Mouse (Mus musculus): Measurements from ENCODE around the gene Dcaf15.

DNA sequence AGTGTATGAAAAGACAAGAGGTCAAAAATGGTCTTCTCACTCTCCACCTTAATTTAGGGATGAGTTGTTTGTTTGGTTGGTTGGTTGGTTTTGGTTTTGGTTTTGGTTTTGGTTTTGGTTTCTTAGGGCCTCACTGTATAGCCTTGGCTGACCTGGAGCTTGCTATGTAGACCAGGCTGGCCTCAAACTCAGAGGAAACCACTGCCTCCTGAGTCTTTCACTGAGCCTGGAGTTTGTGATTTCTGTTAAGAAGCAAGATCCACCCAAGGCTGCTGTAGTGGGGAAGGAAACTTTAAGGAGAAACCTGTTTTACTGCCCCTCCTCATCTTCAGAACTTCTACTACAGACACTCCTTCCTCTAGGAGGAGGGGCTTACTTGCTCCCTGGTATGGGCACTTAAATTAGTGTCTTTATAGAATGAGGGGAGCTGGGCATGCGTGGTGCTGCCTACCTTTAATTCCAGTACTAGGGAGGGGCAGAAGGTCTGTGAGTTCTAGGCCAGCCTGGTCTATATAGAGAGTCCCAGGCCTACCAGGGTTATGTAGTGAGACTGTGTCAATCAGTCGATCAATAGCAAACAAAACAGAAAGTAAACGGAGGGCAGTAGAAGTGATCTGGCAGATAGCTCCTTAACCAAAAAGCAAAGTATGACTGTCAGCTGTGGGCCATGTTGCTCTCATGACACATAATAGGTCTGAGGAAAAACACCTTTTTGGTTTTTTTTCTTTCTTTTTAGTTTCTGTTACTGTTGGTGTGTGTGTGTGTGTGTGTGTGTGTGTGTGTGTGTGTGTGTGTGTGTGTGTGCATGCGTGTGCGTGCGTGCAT, 1.9 kb upstream of the Dcaf15 start:
- TF ChIP-seq EP300 (IDR thresholded peaks at IDR 0.05; ENCODE audit: low read depth) (no peak), CTCF (IDR thresholded peaks at IDR 0.05; ENCODE audit: low read depth) (no peak)
